Mouse (Mus musculus): ENCODE measurements around the gene Zyg11a. TPM values are rescaled to one million over a fixed set of nuclear protein-coding genes. Genes with fewer than 3 reads are reported as not detected.

Gene Zyg11a
- polyA plus RNA-seq (2015; fragmentation: Illumina TruSeq; extraction: RNeasy Lipid Tissue Mini Kit (QIAGEN cat#74804); ENCODE audit: low read depth, low replicate concordance), result not detected

GRCm38 (mm10) chr4:108217332-108218179 lies at the start of gene Zyg11a:
Gene Zyg11a, minus strand, starts transcription at chr4:108218048.

DNA sequence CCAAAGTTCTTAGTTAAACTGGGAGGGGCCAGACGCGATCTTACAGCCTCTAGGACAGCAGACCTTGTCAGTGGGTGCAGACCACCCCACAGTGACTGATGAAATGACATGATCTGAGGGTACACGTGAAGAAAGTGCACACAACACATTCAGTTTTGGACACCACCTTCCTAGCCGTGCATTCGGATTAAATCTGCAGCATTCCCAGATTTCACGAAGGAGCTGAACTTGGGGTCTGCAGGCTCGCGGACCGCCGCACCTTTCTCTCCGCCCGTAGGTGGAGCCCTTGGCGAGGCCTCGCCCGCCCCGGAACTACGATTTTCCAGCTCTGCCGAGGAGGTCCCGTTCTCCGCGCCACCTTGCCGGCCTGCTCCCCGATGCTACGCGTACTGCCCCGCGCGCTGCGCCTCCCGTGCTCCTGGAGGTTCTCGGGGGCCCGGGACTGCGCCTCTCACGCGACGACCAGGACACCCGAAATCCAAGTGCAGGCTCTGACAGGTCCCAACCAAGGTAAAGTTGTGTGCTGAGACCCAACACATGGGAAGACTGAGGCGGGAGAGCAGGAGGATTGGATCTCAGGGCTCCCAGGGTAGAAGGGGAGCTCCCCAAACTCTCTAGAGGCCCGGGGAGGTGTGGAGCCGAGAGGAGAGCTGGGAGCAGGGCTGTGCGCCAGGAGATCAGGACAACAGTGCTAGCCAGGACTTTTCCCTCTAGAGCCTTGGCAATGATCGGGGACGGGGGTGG lies 52.5 kb downstream of the Zyg11a start, which contains the start of gene Echdc2:
Gene Echdc2, plus strand, starts transcription at position 286 of the 744 bp plus-strand sequence.

DNA sequence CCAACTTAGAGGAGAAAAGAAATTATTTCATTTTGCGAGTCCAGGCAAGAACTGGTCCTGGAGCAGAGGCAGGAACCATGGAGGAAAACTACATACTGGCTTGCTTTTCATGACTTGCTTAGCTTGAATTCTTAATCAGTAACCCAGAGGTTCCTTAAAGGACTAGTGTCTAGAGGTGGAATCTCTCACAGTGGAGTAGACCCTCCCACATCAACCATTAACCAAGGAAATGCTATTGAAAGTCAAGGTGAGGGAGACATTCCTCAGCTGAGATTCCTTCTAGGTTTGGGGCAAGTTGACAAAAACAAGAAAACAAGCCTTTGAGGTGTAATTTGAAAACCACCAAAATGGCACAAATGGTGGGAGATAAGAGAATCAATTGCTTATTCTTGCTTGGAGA lies 73.0 kb downstream of the Zyg11a start, which contains the start of gene Scp2:
Gene Scp2, minus strand, starts transcription at position 119 of the 400 bp plus-strand sequence.

Other genes starting within 250 kb of the Zyg11a start
- gene Slc1a7, start 249.7 kb downstream of the Zyg11a start, polyA plus RNA-seq (2015; fragmentation: Illumina TruSeq; extraction: RNeasy Lipid Tissue Mini Kit (QIAGEN cat#74804); ENCODE audit: low read depth, low replicate concordance), result not detected
- 3.0 TPM for gene Podn, start 121.6 kb downstream of the Zyg11a start, polyA plus RNA-seq (2015; fragmentation: Illumina TruSeq; extraction: RNeasy Lipid Tissue Mini Kit (QIAGEN cat#74804); ENCODE audit: low read depth, low replicate concordance)
- gene Scp2, start 73.0 kb downstream of the Zyg11a start, polyA plus RNA-seq (2015; fragmentation: Illumina TruSeq; extraction: RNeasy Lipid Tissue Mini Kit (QIAGEN cat#74804); ENCODE audit: low read depth, low replicate concordance), result 244 TPM
- 28.3 TPM for gene Echdc2, start 52.6 kb downstream of the Zyg11a start, polyA plus RNA-seq (2015; fragmentation: Illumina TruSeq; extraction: RNeasy Lipid Tissue Mini Kit (QIAGEN cat#74804); ENCODE audit: low read depth, low replicate concordance)
- 65.2 TPM for gene Zyg11b, start 83.0 kb upstream of the Zyg11a start, polyA plus RNA-seq (2015; fragmentation: Illumina TruSeq; extraction: RNeasy Lipid Tissue Mini Kit (QIAGEN cat#74804); ENCODE audit: low read depth, low replicate concordance)
- 23.9 TPM for gene Coa7, start 110.1 kb upstream of the Zyg11a start, polyA plus RNA-seq (2015; fragmentation: Illumina TruSeq; extraction: RNeasy Lipid Tissue Mini Kit (QIAGEN cat#74804); ENCODE audit: low read depth, low replicate concordance)
- gene Shisal2a, start 165.3 kb upstream of the Zyg11a start, polyA plus RNA-seq (2015; fragmentation: Illumina TruSeq; extraction: RNeasy Lipid Tissue Mini Kit (QIAGEN cat#74804); ENCODE audit: low read depth, low replicate concordance), result not detected
- gene Gpx7, start 188.9 kb upstream of the Zyg11a start, polyA plus RNA-seq (2015; fragmentation: Illumina TruSeq; extraction: RNeasy Lipid Tissue Mini Kit (QIAGEN cat#74804); ENCODE audit: low read depth, low replicate concordance), result 8.4 TPM
- 24.3 TPM for gene Tut4, start 241.4 kb upstream of the Zyg11a start, polyA plus RNA-seq (2015; fragmentation: Illumina TruSeq; extraction: RNeasy Lipid Tissue Mini Kit (QIAGEN cat#74804); ENCODE audit: low read depth, low replicate concordance)

Data from brain, adult 10 weeks (tissue).